Mouse (Mus musculus) olfactory bulb, adult 2 months (tissue): Measurements from ENCODE around the gene 1600002K03Rik.

Experiments used
- CTCF ChIP-seq: fragments of 200-500 bp; IDR thresholded peaks from 2 replicates; pipeline ENCODE4 v1.5.1; 2012; ENCODE audit warnings: low read depth, mild to moderate bottlenecking, low read length, moderate library complexity; ENCODE audit not compliant: insufficient read depth
- POLR2A ChIP-seq: fragments of 200-500 bp; IDR thresholded peaks from 2 replicates; pipeline ENCODE4 v1.6.1; 2012; ENCODE audit warnings: mild to moderate bottlenecking, low read depth, low read length, moderate library complexity; ENCODE audit not compliant: insufficient read depth

GRCm38 (mm10) chr10:80207676-80208075, 34.9 kb downstream of the 1600002K03Rik start:
- no peak for TF ChIP-seq CTCF
- no peak for TF ChIP-seq POLR2A
